Mouse (Mus musculus) limb, embryonic 14.5 days (tissue): ENCODE measurements at regions not wholly inside any gene's neighbourhood (a gene's known extent, or its start where the extent isn't known, plus 50 kb on each side); places are given as distances from the start of the nearest gene placed in this dataset.

Experiments used
- ATAC-seq: fragments of 200-750 bp; cut with Nextera tagmentation; 2 replicates; pipeline ENCODE4 v1.8.0; 2017; ENCODE audit warnings: low read depth, moderate number of reproducible peaks, moderate TSS enrichment; ENCODE audit not compliant: low FRiP score
- DNase-seq: peaks from one replicate; pipeline ENCODE4 v3.0.0-alpha.2; 2015; ENCODE audit warnings: low spot score
- H3K27ac ChIP-seq: fragments of 300-500 bp; sonication (generic); replicated peaks from 2 replicates; pipeline ENCODE4 v1.5.1; 2014; ENCODE audit warnings: low read depth, mild to moderate bottlenecking, low read length, moderate library complexity, mixed read lengths
- H3K27me3 ChIP-seq: fragments of 300-500 bp; sonication (generic); 2 replicates; pipeline ENCODE4 v1.6.1; 2014; ENCODE audit warnings: low read length, mixed read lengths; ENCODE audit not compliant: control insufficient read depth, insufficient read depth
- H3K36me3 ChIP-seq: fragments of 300-500 bp; sonication (generic); 2 replicates; pipeline ENCODE4 v1.6.1; 2014; ENCODE audit warnings: mild to moderate bottlenecking, low read length, moderate library complexity, mixed read lengths; ENCODE audit not compliant: control insufficient read depth, insufficient read depth
- H3K4me1 ChIP-seq: fragments of 300-500 bp; sonication (generic); 2 replicates; pipeline ENCODE4 v1.6.1; 2014; ENCODE audit warnings: antibody characterized with exemption, low read length, mixed read lengths; ENCODE audit not compliant: control insufficient read depth, insufficient read depth
- H3K4me2 ChIP-seq: fragments of 300-500 bp; sonication (generic); replicated peaks from 2 replicates; pipeline ENCODE4 v1.6.1; 2014; ENCODE audit warnings: low read depth, mild to moderate bottlenecking, low read length, moderate library complexity; ENCODE audit not compliant: severe bottlenecking
- H3K4me3 ChIP-seq: fragments of 300-500 bp; sonication (generic); replicated peaks from 2 replicates; pipeline ENCODE4 v1.5.1; 2014; ENCODE audit warnings: low read length
- H3K9ac ChIP-seq: fragments of 300-500 bp; sonication (generic); 2 replicates; pipeline ENCODE4 v1.6.1; 2014; ENCODE audit warnings: mild to moderate bottlenecking, low read depth, low read length, moderate library complexity; ENCODE audit not compliant: severe bottlenecking
- H3K9me3 ChIP-seq: fragments of 300-500 bp; sonication (generic); 2 replicates; pipeline ENCODE4 v1.6.1; 2016; ENCODE audit warnings: low read length; ENCODE audit not compliant: control insufficient read depth
- POLR2A ChIP-seq: fragments of 200-500 bp; IDR thresholded peaks from 2 replicates; pipeline ENCODE4 v1.8.0; 2012; ENCODE audit warnings: inconsistent platforms, mild to moderate bottlenecking, moderate library complexity, borderline replicate concordance; ENCODE audit not compliant: insufficient read depth, insufficient read length; ENCODE audit errors: extremely low read depth
- WGBS: fragments of 180-500 bp; shearing (Covaris S2); extraction: QIAGEN DNeasy Blood & Tissue Kit; methylation state at CpG from one replicate; pipeline ENCODE4 v1.1.7; 2014; 5-methylcytosine and 5-hydroxymethylcytosine counted together

DNA sequence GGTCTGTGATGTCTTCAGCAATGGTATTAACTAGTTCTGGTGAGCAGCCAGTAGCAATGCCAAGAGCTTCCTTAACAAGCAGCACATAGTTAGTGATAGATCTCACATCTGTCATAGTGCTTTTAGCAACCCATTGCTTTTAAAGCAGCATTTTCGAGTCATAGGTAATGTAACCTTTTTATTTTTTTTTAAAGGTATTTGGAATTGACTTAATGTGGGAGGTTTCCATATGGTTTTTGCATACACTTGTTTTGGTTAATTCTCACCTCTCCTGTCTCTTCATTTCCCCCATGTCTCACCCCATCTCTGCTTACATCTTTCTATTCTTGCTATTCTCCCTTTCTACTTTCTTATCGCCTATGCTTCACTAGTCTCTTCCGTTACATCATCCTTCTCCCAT lies 1322.0 kb upstream of the A1bg start:
- no peak for TF ChIP-seq POLR2A
- Histone ChIP-seq H3K4me1 (no peaks in the 10 kb centered on the region), H3K9ac (no peak overlapping the region), H3K4me2 (no peak overlapping the region), H3K27me3 (no peaks in the 10 kb centered on the region), H3K27ac (no peak overlapping the region), H3K36me3 (no peaks in the 10 kb centered on the region), H3K4me3 (no peak overlapping the region), H3K9me3 (no peaks in the 10 kb centered on the region)
- no peak for ATAC-seq
- no peak for DNase-seq
- WGBS, result 92% methylated on average over 3 of the region's 3 CpGs

DNA sequence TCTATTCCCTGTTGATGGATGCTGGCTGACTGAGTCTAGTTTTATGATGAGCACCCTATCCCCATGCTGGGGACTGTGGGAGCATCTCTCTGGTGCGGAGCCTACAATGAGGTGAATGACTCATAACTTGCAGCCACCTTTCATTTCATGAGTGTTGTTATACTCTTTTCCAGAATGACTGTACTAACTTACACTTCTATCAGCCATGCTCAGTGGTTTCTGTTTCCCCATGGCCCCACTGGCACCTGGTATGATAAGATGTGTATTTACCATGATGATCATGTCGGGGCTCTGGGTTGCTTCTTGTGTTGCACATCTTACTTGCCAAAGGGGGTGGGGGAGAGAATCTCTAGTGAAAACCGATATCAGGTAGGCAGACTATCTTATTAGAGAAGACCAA lies 1317.2 kb upstream of the A1bg start:
- H3K36me3 ChIP-seq, result no peaks in the 10 kb centered on the region
- H3K4me1 ChIP-seq, result no peaks in the 10 kb centered on the region
- H3K9ac ChIP-seq, result no peak overlapping the region
- H3K4me2 ChIP-seq, result no peak overlapping the region
- 95% methylated on average over 3 of the region's 3 CpGs for WGBS
- TF ChIP-seq POLR2A, result no peak
- ATAC-seq (no peak), DNase-seq (no peak)
- no peaks in the 10 kb centered on the region for H3K9me3 ChIP-seq
- no peaks in the 10 kb centered on the region for H3K27me3 ChIP-seq
- H3K27ac ChIP-seq, result no peak overlapping the region
- no peak overlapping the region for H3K4me3 ChIP-seq

DNA sequence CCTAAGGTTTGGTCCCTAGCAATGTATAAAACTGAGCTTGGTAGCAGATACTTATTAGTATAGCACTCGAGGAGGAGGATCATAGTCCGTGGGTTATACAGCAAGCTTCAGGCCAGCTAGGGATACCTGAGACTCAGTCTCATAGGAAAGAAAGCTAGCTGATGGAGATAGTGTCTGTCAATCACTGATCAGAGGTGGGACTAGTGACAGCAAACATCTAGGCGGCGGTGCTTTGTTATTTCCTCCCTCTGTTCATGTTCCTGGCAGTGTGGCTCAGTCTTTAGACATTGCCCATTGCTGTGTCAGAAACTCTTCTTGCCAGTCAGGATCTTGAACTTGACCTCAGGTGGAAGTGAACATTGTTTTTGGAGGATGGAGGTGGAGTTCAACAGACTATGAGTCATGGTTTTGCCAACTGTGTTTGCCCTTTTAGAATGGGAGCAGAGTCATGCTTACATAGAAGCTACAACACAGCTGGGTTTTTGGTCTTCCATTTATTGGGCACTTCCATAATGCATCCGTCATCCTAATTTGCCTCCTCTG lies 1315.8 kb upstream of the A1bg start:
- H3K27me3 ChIP-seq, result no peaks in the 10 kb centered on the region
- H3K36me3 ChIP-seq, result no peaks in the 10 kb centered on the region
- no peak for TF ChIP-seq POLR2A
- no peaks in the 10 kb centered on the region for H3K4me1 ChIP-seq
- no peak overlapping the region for H3K27ac ChIP-seq
- no peak overlapping the region for H3K9ac ChIP-seq
- DNase-seq (no peak), ATAC-seq (no peak)
- no peaks in the 10 kb centered on the region for H3K9me3 ChIP-seq
- H3K4me3 ChIP-seq, result no peak overlapping the region
- no peak overlapping the region for H3K4me2 ChIP-seq
- 89% methylated on average over 5 of the region's 5 CpGs for WGBS

DNA sequence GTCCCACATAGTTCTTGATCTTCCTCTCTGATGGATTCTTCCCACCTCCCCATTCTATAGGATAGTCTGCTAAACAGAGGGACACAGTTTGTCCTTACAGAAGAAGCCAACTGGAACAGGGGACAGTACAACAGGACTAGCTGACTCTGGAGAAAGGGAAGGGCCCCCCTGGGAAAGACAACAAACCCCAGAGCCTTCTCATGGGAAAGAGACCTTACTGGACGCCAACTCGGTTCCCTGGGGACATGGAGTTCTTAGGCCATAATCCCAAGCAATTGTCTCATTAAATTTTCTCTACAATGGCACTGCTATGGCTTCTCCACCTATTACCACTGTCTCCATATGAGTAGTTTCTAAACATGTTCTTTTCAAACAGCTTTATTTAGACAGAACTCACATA lies 1313.2 kb upstream of the A1bg start:
- H3K27ac ChIP-seq, result no peak overlapping the region
- no peaks in the 10 kb centered on the region for H3K4me1 ChIP-seq
- ATAC-seq, result no peak
- H3K9ac ChIP-seq, result no peak overlapping the region
- no peaks in the 10 kb centered on the region for H3K36me3 ChIP-seq
- no peaks in the 10 kb centered on the region for H3K27me3 ChIP-seq
- 73% methylated on average over 2 of the region's 2 CpGs for WGBS
- H3K9me3 ChIP-seq, result no peaks in the 10 kb centered on the region
- H3K4me2 ChIP-seq, result no peak overlapping the region
- no peak for DNase-seq
- no peak overlapping the region for H3K4me3 ChIP-seq
- no peak for TF ChIP-seq POLR2A

DNA sequence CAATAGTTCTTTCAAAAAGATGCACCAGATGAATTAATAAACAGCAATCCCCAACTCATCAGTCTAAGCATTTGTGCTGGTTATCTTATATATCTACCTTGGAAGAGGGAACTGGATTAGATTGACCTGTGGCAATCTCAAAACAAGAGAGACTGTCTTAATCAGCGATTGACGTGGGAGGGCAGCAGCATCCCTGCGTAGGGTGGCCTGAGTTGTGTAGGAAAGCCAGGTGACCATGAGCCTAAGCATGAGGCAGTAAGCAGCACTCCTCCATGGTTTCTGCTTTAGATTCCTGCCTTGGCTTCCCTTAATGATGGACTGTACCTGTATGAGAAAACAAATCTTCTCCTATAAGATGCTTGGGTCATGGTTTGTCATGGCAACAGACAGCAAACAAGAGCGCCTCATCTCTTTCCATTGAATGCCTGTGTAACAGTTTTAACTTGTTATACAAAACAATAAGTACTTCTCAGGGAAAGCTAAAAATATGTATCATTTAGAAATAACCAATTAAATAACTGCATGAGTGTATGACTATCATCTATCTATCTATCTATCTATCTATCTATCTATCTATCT lies 1311.5 kb upstream of the A1bg start:
- no peak overlapping the region for H3K27ac ChIP-seq
- no peak overlapping the region for H3K9ac ChIP-seq
- H3K4me1 ChIP-seq, result no peaks in the 10 kb centered on the region
- no peak for DNase-seq
- H3K27me3 ChIP-seq, result no peaks in the 10 kb centered on the region
- no peaks in the 10 kb centered on the region for H3K9me3 ChIP-seq
- ATAC-seq, result no peak
- H3K36me3 ChIP-seq, result no peaks in the 10 kb centered on the region
- H3K4me3 ChIP-seq, result no peak overlapping the region
- TF ChIP-seq POLR2A, result no peak
- 93% methylated on average over 4 of the region's 4 CpGs for WGBS
- H3K4me2 ChIP-seq, result no peak overlapping the region
